Mouse (Mus musculus): ENCODE results near the gene Adamtsl5.

Adamtsl5 gene

DNA sequence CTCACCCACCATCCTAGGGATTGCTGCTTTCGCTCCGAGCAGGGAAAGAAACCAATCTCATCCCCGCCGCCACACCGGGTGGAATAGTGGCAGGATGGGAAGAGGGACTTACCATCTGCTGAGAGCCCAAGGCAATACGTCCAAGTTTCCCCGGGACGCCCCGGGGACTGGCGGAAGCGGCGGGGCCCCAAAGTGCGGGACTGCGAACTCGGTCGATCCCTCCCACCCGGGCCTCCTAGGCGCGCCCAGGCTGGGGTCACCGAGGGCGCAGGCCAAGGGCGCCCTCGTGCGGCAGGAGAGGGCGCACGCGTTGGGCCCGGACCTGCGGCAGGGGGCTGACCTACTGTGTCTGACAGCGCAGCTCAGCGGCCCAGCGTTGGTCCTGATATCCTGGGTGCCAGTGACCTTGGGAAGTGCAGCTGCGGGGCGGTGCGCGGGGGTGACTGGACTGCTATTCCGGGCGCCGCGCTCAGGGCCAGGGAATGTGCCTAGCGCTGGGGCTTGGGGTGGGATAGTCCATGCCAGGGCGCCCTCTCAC is at the start of gene Adamtsl5:
Adamtsl5 (minus strand) TSS at position 169 of the 538 bp plus-strand sequence.
- no peak for DNase-seq (ENCODE audit: low spot score in 2 of 2)

DNA sequence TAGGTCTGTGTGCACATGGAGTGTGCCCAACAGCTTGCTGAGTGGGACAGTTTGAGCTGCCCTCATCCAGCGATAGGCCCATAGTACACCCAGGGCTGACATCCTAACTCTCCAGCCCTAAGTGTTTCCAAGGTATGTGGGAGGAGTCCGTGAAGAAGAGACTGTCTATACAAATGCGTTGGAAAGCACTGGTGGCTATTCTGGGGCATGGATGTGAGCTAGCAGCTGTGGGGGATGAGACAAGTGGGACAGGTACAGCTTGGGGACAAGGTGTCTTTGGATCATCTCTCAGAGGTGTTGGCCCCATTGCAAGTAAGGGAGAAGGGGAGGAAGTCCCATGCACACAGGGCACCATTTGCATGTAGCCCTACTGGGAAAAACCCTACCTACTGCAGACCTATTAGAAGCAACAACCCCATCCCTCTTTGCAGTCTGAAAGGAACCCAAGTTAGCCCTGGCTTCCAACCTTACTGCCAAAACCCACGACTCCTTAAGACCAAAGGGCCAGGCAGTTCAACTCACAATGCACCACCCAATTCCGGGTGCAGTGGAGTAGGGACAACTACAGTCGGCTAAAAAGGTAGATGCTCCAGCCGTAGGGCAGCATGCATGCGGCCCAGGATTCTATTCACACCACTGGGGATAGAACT is 49.4 kb upstream of the Adamtsl5 start:
- DNase-seq (ENCODE audit: low spot score in 2 of 2) = no peak

DNA sequence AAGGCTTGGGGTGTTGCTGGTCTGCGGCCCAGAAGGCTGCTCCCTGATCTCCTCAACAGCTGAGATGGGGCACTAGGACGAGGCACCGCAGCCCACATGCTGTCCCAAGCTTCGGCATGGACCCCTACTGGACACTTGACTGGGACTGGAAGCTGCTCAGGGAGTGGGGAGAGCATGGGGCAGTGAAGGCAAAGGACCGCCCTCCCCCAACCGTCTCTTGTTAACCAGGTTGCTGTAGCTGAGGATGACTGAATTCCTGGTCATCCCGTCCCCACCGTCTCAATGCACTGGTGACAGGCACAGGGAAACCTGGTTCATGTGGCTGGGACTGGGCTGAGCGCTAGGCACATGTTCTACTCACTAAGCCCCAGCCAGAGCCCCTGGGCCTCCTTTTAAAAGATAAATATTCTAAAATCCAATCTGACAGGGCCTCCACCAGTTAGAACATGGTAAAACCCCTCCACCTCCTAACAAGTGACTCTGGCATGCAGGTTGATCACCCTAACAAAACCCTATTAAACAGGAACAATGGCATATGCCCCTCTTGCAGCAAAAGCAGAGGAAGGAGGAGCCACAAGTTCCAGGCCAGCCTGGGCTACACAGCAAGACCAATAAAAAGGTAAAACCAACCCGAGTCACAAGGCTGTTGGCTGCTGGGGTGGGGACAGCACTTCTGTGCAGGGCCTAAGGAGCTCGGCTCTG is 48.8 kb upstream of the Adamtsl5 start:
- no peak for DNase-seq (ENCODE audit: low spot score in 2 of 2)

DNA sequence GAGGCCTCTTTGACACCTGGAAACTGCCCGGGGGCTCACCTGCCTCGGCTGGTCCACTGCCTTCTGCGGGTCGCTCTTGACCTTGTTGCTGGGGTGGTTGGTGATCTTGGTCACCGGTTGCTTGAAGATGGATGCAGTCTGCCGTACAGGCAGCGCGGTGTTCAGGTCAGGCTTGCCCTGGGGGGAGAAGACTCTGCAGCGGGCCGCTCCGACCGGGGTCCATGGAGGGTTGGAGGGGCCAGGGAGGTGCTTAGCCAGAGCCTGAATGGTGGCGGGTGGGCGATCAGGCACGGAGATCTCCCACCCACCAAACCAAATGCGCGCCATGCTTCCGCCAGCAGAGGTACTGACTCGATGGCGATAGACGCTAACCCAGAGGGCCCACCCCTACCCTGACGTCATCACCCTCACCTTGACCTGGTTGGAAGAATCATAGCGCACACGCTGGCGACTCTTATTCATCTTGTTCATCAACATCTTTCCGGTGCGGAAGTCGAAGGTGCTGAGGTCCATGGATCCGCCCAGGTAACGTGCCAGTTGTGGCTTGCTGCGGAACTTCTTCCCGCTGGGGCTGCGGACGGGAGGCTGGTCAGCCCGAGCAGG is 46.9 kb upstream of the Adamtsl5 start:
- DNase-seq (ENCODE audit: low spot score in 2 of 2) = no peak

GRCm38 (mm10) chr10:80392687-80393086 is 44.5 kb upstream of the Adamtsl5 start:
- DNase-seq (ENCODE audit: low spot score in 2 of 2) = no peak

DNA sequence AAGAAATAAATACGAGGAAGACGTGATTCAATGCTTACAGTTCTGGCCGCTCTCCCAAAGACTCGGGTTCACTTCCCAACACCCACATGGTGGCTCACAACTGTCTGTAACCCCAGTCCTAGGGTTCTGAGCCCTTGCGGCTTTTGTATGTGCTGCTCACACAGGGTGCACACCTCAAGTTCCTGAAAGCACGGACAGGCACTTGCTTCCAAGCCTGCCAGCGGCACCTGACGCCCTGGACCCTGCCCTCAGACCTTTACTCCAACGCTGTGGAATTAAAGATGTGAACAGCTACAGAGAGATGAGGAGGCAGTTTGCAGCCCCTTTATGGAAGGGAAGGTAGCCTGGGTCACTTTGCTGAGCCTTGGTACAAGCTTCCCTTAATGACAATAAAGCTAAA is 42.5 kb upstream of the Adamtsl5 start:
- no peak for DNase-seq (ENCODE audit: low spot score in 2 of 2)

DNA sequence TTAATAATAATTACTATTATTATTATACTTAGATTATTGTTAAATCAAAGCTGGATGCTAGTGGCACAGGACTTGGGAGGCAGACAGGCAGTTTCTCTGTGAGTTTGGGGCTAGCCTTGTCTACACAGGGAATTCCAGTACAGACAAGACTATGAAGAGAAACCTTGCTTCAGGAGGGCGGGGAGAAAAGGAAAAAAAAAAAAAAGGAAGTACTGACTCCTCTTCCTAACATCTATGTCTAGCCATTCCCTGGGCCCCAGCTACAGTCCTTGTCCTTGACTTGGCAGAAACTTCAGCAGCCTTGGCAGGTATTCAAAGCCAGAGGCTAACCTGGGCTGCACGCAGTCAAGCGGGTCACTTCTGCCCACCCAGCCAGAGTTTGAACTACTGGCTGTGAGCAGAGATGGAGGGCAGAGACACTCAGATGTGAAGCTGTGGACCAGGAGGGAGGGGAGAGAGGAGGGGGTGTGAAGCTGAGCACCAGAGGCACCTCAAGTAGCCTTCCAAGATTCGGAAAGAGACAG is 41.0 kb upstream of the Adamtsl5 start:
- DNase-seq (ENCODE audit: low spot score in 2 of 2) = no peak

GRCm38 (mm10) chr10:80388731-80389130 is 40.5 kb upstream of the Adamtsl5 start:
- DNase-seq (ENCODE audit: low spot score in 2 of 2) = no peak

- peak; percentile 65 to 78 for DNase-seq (ENCODE audit: low spot score in 2 of 2)
Observed at GRCm38 (mm10) chr10:80387522-80387959, 39.3 kb upstream of the Adamtsl5 start, which contains the start of gene Mex3d. TSS of gene Mex3d (minus strand) at chr10:80387659.

GRCm38 (mm10) chr10:80386735-80387471 is 38.7 kb upstream of the Adamtsl5 start:
- DNase-seq (ENCODE audit: low spot score in 2 of 2) = no peak

GRCm38 (mm10) chr10:80385811-80386734 is 37.9 kb upstream of the Adamtsl5 start:
- DNase-seq (ENCODE audit: low spot score in 2 of 2) = no peak

- no peak for DNase-seq (ENCODE audit: low spot score in 2 of 2)
Observed at GRCm38 (mm10) chr10:80385310-80385709, 37.1 kb upstream of the Adamtsl5 start.

DNA sequence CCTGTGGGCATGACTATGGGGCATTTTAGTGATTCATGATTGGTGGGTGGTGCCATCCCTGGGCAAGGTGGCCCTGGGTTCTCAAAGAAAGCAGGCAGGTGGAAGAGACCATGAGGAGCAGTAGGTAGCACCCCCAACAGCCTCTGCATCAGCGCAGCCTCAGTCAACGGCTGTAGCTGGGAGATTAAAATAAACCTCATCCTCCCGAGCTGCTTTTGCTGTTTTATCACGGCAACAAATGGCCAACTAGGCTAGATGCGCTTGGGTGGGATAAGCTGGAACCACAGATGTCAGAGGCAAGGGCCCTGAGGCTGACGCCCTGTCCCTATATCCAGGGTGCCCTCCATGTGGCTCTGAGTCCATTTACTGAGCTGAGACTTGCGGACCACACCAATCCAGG is 36.5 kb upstream of the Adamtsl5 start:
- DNase-seq (ENCODE audit: low spot score in 2 of 2) = no peak

DNA sequence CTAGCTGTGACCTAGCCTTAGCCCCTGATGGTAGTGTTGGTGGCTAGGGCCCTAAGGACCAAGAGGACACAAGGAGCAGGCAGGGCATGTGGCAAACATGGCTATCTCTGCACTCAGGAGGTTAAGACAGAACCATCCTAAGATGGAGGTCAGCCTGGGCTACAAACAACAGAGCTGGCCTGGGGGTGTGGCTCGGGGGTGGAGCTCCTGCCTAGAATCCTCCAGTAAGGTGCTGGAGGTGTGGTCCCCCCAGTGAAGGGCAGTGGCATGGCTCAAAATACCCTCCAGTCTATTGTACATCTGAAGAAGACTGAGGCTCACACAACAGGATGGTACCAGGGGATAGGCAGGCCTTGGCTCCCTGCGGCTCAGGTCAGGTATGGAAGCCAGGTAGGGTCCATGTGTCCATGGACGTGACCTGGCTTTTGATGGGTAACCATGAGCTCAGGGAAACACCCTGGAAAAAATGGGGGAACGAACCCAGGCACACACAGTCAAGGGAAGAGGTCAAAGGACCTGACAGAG is 36.0 kb upstream of the Adamtsl5 start:
- no peak for DNase-seq (ENCODE audit: low spot score in 2 of 2)

GRCm38 (mm10) chr10:80383431-80383830 is 35.2 kb upstream of the Adamtsl5 start:
- no peak for DNase-seq (ENCODE audit: low spot score in 2 of 2)

DNA sequence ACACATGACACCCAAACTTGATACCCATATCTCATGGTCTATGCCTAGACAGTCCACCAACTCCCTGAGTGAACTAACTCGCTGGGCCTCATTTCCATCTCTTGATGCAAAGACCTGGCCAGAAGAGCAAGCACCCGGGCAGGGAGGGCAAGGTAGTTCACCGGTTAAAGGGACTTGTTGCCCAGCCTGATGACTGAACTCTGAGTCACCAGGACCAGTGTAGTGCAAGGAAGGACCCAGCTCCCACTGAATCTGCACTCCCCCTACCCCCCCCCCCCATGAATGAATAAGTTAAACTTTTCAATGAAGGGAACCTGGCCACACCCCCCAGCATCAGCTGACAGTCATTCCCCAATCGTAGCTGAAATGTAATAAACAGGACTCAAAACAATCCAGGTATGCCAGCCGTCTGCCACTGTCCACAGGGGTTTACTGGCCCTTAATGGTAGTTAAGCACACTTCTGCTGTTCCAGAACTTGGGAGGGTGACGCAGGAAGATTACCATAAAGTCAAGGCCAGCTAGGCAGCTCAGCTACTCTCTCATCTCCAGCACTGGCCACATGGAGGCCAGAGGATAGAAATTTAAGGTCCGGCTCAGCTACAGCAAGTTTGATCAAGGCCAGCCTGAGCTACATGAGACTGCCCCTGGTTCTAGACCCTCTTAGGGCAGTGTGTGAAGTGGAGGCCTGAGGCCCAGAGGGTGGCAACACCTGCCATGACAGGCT is 34.6 kb upstream of the Adamtsl5 start:
- no peak for DNase-seq (ENCODE audit: low spot score in 2 of 2)

GRCm38 (mm10) chr10:80377716-80378115 is 29.5 kb upstream of the Adamtsl5 start:
- DNase-seq (ENCODE audit: low spot score in 2 of 2) = no peak

DNA sequence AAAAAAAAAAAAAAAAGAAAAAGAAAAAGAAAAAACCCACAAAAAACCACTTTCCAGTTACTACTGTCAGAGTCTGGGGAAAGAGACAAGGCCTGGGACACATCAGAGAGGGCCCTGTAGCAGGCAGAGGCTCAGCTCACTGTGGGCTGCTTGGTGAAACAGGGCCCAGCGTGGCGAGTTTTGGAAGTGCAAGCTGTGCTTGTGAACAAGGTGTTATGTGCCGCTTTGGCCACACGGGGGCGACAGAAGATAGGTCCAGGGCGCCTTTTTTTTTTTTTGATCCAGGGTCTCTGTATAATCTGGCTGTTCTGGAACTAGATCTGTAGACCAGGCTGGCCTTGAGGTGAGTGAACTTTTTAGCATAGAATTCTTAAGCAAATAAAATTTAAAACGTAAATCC is 27.9 kb upstream of the Adamtsl5 start:
- DNase-seq (ENCODE audit: low spot score in 2 of 2) = peak; percentile 86 to 89

- peak; percentile 65 to 73 for DNase-seq (ENCODE audit: low spot score in 2 of 2)
Observed at GRCm38 (mm10) chr10:80374063-80374462, 25.9 kb upstream of the Adamtsl5 start.

- no peak for DNase-seq (ENCODE audit: low spot score in 2 of 2)
Observed at GRCm38 (mm10) chr10:80372706-80373105, 24.5 kb upstream of the Adamtsl5 start.
